Mouse (Mus musculus) heart, postnatal 10 days (tissue): ENCODE data around the gene Spaar. TPM values are rescaled to one million over a fixed set of nuclear protein-coding genes. Genes with fewer than 3 reads are reported as not detected.
A peak's percentile ranks its signal among the peaks of the same experiment; 100 is the strongest.

ENCODE experiments used
- DNase-seq, 2 experiments: peaks; one replicate each; pipeline ENCODE4 v3.0.0; 2021
- intact Hi-C: fragments of 180-260 bp; cut with DNase I; formaldehyde crosslinking; loops from one replicate; pipeline ENCODE4 v1.15.1; 2025
- total RNA-seq, 2 experiments: library from RNA; stranded (reverse); gene quantifications; 2 replicates each; pipeline ENCODE4 v1.2.3; 2021

Spaar gene
- total RNA-seq, 2 experiments from 2014 or later, result 4.2 to 5.1 TPM

DNA sequence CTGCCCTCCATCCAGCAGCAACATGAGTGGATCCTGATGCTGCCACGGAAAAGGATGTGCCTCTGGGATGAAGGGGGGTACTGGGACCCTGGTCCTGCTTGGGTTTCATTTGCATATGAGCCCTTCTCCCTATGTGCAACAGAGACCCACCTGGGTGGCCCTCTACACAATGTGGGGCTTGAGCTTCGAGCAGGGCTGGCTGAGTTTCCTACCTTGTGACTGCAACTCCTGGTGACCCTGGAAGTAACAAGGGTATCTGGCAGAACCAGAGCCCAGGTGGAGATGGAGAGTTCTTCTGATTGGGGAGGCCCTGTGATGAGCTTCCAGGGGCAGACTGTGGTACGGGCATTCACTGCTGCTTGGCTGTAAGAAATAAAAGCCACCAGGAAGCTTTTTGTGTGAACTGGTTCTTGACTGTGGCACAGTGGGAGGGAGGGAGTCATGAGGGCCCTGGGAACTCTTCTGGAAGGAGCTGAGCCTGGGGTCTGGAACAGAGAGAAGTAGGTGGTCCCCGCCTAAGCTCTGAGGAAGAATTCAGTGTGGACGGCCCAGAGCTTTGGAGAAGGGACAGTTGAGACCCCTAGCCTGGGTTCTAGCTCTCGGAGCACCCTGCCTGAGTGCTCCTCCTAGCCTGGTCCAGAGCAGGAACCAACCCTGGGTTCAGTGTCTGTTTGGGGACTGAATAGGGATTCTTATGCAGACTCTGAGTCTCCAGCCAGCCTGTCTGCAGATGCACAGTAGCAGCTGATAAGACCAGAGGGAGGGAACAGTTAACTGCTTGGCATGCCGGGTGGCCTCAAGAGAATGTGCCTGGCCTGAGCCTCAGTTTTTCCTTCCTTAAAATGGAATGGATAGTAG, 1.9 kb upstream of the Spaar start:
- no peak for DNase-seq
- intact Hi-C loops, result no loop called here

DNA sequence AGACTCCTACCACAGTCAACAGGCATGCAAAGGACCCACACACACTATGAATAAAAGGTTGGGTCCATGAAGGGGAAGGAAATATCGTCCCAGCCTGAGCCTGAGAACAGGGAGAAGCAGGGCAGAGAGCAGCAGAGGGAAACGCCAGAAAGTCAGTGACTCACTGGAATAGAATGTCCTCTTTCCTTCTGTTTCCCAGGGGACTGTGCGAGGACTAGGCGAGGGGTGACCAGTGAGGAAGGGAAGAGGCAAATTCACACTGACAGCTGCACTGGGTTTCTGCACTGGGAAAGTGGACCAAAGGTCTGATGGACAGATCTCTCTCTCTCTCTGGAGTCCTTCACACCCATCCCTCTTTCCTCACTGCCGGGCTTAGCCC, 1.3 kb upstream of the Spaar start:
- DNase-seq, result peak; percentile 83 to 88
- intact Hi-C loops, result no loop called here

DNA sequence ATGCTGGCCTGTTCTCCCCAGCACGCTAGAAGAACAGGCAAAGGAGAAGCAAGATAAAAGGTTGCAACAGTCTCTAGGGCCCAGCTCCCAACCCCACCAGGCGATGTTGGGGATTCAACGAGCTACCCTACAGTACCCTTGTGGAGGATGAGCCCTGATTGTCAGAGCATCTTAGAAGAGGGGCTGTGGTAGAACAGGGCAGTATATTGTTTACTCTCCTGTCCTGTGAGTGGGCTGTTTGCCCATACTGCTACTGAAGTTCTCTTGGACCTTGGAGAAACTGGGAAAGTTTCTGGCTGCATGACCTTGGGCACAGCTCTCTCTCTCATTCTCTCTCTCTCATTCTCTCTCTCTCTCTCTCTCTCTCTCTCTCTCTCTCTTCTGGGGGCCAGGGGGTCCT, 708 bp upstream of the Spaar start:
- intact Hi-C loops, result no loop called here

DNA sequence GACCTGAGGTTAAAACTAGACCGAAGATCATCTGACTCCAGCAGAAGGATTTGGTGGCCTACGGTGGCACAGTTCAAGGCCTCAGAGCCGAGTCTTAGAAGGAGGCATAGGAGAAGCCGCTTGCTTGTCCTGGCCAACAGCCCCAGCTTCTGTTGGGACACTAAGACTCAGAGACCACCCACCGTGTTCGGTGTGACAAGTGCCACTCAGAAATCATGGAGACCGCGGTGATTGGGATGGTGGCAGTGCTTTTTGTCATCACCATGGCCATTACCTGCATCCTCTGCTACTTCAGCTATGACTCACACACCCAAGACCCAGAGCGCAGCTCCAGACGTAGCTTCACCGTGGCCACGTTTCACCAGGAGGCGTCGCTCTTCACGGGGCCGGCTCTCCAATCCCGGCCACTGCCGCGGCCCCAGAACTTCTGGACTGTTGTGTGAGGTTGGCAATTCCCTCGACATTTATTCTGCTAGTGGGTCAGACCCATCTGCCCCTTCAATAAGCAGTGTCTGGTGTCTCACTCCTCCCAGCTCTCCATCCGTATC, 990 bp downstream of the Spaar start:
- intact Hi-C loops, result no loop called here
- DNase-seq, result no peak

More for the DNA sequence above, 708 bp upstream of the Spaar start:
- no peak for DNase-seq

DNA sequence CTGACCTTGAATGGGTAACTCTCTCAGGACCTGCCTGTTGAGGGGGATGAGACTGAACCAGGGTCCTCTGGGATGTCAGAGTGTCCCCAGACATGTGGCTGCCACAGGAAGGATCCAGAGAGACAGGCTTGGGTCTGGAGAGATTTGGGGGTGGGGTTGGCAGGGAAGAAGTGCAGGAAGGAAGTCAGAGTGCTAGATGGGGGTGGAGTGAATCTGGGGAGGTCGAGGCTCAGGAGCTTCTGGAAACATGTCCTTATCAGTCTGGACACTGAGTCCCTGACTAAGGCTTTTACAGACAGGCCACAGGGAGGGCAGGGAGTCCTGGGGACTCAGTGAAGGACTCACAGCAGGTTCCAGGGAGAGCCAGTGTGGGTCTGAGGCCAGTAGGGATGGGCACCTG, 2.3 kb downstream of the Spaar start:
- no peak for DNase-seq
- intact Hi-C loops, result no loop called here

DNA sequence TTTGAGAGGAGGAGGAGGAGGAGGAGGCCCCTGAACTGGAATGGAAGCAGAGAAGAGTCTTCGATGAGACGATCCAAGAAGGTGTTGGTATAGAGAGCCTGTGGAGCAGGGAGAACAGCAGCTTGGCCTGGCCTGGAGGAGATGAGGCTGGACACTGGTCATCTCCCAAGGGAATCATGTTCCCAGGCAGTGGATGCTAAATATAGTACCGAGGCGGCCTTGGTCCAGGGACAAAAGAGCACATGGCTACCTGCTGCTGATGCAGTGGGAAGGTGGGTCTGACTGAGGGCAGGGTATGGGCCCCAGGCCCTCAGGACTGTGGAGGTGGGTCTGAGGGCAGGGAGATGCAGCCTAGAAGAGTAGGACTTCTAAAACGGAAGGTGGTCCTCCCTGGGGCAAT, 3.4 kb downstream of the Spaar start:
- intact Hi-C loops, result no loop called here
- peak in 1 of 2 experiments; percentile 48 for DNase-seq

DNA sequence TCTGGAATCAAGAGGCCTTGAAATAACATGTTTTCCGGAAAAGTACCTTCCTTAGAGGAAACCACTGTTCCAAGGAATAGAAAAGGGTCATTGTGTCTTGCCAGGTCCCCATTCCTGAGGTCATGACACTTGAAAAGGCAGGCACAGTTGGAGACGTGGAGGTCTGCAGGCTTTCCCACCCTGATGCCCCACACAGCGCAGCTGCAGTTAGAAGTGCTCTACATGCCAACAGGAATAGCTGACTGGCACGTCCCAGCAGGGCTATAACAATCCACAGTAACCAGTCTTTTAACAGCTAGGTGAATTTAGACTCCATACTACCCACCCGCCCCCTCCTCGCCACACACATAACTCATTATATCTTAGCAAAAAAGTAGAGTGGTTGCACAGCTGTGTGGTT, 7.3 kb downstream of the Spaar start:
- intact Hi-C loops, result no loop called here
- DNase-seq, result no peak

DNA sequence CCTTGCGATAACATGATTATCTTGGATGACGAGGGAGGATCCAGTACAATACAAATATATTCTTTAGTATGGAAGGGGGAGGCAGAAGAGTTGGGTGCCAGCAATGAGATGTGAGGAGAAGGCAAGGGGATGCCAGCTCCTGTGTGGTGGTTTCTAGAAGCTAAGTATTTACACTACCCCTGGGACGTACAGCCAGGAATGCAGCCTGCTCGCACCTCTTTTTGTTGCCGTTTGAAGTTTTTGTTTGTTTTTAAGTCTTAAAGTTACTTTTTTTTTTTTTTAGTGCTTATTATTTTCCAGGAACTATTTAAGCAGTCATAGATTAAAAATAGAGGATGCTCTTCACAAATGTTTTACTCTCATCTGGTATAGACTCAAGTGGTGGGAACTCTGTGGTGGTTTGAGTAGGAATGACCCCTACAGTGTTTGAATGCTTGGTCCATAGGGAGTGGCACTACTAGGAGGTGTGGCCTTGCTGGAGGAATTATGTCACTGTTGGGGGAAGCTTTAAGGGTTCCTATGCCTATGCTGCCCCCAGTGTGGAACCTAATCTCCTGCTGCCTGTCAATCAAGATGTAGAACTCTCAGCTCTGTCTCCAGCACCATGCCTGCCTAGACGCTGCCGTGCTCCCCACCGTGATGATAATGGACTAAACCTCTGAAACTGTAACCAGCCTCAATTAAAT, 9.3 kb downstream of the Spaar start:
- DNase-seq, result no peak
- intact Hi-C loops, result no loop called here

DNA sequence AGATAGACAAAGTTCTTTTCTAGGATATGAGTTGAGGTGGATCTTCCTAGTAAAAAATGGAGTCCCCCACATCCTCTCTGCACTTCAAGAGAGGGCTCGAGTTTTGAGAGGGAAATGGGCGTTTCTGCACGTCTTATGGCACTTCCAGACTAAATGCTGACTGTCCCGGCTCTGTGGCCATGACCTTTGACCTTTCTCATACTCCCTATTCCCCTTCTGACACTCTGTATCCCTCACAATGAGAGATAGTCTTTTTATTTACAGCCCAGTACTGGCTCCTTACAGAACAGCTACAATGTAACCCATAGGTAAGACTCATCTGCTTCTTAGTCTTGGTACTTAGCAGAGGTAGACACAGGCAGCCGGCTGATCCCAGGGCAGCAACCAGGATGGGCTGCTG, 11.7 kb downstream of the Spaar start:
- intact Hi-C loops, result no loop called here
- no peak for DNase-seq

DNA sequence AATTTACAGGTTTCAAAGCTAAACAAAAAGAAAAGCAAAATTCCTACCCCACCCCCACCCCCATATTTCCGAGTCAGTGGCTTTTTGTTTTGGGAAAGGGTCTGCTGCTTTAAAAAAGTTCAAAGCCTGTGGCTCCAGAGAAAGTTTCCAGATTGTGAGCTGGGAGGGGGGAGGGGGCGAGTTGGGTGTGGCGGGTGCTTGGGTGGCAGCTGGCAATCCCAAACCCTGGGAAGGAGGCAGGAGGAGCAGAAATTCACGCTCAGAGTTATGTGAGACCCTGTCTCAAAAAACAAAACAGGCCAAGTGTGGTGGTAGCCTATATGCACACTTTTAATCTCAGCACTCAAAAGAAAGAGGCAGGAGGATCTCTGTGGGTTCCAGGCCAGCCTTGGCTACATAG, 12.8 kb downstream of the Spaar start:
- no peak for DNase-seq
- intact Hi-C loops, result loop anchor here (1.0 kb wide), 1 partner anchor 18 kb away; no protein-coding TSS in a partner anchor

DNA sequence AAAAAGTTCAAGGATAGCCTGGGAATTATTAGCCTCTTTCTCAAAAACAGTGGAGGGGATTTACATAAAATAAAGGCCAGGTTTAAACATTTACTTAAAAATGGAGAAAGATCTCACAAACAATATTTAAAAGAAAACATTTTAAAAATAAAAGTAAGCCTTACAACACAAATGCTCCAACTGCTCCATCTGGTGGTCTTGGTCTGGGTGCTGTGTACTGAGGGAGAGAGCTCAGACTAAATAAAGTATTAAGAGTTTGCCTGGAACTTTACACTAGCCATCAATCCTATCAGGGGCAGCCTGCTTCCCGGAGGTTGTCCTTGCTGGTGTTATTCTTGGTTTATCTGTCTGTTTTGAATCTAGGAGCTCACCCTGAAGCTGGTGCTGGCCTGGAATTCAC, 13.3 kb downstream of the Spaar start:
- intact Hi-C loops, result loop anchor here (1.0 kb wide), 1 partner anchor 19 kb away; no protein-coding TSS in a partner anchor
- DNase-seq, result peak in 1 of 2 experiments; percentile 54

DNA sequence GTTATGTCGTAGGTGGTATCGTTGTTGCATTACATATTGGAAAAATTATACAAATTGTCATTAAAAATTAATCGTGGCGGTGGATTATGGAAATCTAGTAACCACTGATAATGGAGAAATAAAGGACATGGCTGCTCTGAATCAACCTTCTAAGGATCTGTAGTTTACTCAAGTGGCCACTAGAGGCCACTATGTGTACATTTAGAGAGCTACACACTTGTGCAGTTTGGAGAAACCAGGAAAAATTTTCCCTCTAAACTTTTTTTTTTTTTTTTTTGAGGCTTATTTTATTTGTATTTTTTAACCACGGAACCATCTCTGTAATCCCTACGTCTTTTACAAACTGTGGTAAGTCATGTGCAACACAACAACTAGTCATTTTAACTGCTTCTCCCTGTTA, 15.4 kb downstream of the Spaar start:
- peak; percentile 38 to 56 for DNase-seq
- intact Hi-C loops, result loop anchor here (1.0 kb wide), 2 partner anchors 75 to 116 kb away; no protein-coding TSS in a partner anchor

DNA sequence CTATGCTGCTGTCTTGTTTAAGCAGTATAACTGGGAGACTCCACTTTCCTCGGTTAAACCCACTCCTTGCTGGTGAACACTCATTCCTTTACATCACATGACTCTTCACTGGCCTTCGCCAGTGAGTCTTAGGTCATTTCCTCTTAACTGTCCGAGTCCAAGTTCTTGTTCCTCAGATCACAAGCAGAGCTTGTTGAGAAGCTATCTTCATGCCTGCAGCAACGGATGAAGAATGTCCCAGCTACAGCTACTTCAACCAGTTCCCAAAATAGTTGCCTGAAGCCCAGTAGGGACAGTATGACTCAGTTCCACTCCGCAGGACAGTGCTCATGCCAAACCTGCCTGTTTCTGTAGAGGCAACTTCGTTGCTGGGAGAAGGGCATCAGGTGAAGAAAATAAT, 27.4 kb downstream of the Spaar start:
- peak; percentile 36 to 53 for DNase-seq
- intact Hi-C loops, result no loop called here

DNA sequence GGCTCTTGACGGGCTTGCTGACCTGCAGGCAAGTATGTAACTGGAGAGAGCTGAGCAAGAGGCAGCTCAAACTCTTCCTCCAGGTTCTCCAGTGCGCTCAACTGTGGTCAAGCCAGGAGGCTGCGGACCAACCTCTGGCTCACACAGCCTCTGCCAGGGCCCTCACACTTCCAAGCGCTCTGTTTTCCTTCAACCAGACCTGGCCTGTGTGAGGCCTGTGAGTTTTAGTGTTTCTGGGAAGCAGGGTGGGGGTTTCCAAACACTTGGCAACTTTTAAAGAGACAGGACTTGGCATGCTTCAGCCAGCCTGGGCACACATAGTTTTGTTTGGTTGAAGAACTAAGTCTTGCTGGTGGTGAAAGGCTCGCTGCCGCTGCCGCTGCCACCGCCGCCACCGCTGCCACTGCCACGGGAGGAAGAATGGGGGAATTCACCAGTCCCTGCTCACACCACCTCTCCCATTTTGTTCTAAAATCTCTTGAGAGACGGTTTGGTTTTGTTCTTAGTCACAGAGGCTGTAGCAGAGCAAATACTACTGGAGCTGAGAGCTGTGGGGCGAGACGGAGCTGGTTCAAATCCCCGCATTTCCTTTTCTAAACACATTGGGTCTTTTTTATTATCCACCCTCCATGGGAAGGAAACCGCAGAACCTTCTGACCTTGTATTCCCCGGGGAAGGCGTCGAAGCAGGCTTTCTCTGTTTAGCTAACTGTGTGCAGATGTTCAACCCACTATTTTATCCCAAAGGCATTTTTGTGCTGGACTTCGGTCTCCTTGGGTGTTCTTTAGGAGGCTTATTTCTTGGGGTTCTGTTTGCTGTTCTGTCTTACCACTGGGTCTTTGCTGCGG, 30.0 kb downstream of the Spaar start:
- intact Hi-C loops, result loop anchor here (5.0 kb wide), 1 partner anchor 223 kb away; the partner anchor contains the start of gene Ccin
- DNase-seq, result peak in 1 of 2 experiments; percentile 57

DNA sequence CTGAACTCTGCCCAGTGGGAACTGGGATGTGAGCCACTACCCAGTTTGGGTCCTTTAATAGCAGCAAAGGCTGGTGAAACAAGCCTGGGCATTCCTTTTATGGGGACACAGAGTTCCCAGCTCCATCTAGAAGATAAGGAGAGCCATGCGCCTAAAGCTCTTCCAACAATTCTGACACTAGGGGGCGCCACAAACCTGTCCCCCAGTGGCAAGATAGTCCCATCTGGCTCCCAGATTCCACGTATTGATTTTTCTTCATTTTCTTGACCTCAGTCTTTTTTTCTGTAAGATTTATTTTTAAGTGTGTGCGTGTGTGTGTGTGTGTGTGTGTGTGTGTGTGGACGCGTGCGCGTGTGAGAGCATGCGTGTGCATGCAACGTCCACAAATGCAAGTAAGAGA, 30.6 kb downstream of the Spaar start:
- peak in 1 of 2 experiments; percentile 57 for DNase-seq
- intact Hi-C loops, result loop anchor here (5.0 kb wide), 1 partner anchor 222 kb away; the partner anchor contains the start of gene Ccin

DNA sequence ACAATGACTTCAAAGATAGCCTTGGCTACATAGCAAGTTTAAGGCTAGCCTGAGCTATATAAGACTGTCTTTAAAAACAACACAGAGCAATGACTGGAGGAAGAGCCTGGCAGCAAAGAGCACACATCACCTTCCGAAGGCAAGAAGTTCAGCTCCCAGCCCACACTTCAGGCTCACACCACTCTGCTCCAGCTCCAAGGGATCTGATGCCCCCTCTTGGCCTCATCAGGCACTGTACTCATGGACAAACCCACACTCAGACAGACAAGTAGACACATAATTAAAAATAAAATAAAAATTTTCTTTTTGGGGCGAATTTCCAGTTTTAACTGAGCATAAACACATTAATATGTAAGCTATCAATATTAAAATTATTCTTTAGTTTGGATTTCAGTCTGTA, 31.5 kb downstream of the Spaar start:
- intact Hi-C loops, result loop anchor here (5.0 kb wide), 1 partner anchor 221 kb away; the partner anchor contains the start of gene Ccin

DNA sequence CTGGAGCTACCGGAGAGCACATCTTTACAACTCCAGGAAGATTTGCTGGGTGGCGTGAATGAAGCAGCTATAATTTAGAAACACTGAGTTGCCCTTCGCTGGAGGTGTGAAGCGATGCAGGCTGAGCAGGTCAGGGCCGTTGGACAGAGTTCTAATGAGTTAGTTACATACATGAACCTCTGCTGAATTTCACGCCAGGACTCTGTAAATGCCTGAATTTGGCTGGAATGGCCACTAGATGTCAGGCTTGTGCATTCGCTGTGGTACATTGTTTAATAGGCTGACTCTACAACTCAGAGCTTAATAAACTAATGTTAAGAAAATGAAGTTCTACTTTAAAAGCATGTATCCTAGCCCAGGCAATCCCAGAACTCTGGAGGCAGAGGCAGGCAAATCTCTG, 33.6 kb downstream of the Spaar start:
- intact Hi-C loops, result loop anchor here (2.0 to 5.0 kb wide), 2 partner anchors 39 to 219 kb away; partner anchors contain the start of gene Ccin
- peak; percentile 64 to 80 for DNase-seq

More for the DNA sequence above, 31.5 kb downstream of the Spaar start:
- no peak for DNase-seq

DNA sequence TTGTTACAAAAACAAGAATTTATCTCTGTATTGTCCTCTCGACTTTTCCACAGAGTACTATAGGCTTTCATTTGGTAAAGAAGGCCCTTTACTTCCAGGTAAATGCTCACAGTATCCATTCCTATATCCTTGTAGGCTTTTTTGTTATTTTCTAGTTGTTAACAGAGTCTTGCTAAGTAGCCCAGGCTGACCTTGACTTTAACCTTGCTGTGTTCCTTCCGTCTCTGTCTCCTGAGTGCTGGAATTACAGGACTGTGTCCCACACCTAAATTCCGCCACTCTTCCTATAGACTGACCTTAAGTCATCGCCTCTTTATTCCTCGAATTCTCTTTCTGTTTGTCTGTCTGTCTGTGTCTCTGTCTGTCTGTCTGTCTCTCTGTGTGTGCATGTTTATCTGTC, 38.5 kb downstream of the Spaar start:
- no peak for DNase-seq
- intact Hi-C loops, result no loop called here

DNA sequence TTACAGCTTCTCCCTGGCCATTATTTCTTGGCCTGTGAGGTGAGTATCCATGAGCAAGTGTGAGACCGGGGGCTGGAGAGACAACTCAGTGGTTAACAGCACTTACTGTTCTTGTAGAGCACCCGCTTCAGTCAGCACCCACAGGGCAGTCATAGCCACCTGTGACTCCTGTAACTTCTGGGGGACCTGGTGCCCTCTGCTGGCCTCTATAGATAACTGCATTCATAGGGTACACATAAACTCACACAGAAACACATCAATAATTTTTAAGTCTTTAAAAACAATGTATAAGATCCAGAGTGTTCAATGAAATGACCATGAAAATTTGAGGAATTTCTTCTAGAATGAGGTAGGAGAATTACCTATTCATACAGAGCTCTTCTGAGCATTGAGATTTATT, 39.5 kb downstream of the Spaar start:
- intact Hi-C loops, result no loop called here
- DNase-seq, result no peak

DNA sequence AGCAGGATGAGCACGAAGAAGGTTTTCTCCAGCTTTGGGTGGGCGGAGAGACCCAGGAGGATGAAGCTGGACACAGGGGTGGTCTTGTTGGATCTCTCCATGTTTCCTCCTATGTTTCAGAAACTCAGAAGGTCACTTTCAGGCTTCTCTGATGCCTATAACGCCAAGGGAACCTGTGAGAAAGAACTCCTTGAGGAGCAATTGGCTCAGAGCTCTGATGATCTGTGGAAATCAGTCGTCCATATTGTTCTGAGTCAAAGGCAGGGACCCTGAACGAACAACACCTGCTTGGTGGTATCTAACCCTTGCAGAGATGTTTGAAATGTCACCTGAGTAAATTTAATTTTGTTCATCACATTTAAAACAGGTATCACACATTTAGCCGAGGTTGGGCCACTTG, 41.1 kb downstream of the Spaar start, which contains the start of gene Olfr159:
Gene Olfr159, minus strand, starts transcription at position 101 of the 400 bp plus-strand sequence.
- DNase-seq, result no peak
- intact Hi-C loops, result no loop called here
